Mouse (Mus musculus) megakaryocyte, adult 5-6 weeks (primary cell): Measurements from ENCODE around the gene C3. TPM values are rescaled to one million over a fixed set of nuclear protein-coding genes. Genes with fewer than 3 reads are reported as not detected.

Experiments
- ATAC-seq: 2 replicates; pipeline ENCODE4 v1.8.0; 2016; ENCODE audit warnings: mild to moderate bottlenecking, inconsistent platforms; ENCODE audit not compliant: poor library complexity, severe bottlenecking
- total RNA-seq, 2 experiments: library from RNA; stranded (forward) in 1 of 2; stranded (reverse) in 1 of 2; fragments of 153-499, 151-499 nt in 1 of 2; fragments of 221-1000, 200-1000 nt in 1 of 2; gene quantifications; 2 replicates each; pipeline versions ENCODE4 v1.2.3 to v1.2.4; 2015 to 2017

Gene C3
- total RNA-seq, 2 experiments from 2014 or later, result 699 to 1,145 TPM

DNA sequence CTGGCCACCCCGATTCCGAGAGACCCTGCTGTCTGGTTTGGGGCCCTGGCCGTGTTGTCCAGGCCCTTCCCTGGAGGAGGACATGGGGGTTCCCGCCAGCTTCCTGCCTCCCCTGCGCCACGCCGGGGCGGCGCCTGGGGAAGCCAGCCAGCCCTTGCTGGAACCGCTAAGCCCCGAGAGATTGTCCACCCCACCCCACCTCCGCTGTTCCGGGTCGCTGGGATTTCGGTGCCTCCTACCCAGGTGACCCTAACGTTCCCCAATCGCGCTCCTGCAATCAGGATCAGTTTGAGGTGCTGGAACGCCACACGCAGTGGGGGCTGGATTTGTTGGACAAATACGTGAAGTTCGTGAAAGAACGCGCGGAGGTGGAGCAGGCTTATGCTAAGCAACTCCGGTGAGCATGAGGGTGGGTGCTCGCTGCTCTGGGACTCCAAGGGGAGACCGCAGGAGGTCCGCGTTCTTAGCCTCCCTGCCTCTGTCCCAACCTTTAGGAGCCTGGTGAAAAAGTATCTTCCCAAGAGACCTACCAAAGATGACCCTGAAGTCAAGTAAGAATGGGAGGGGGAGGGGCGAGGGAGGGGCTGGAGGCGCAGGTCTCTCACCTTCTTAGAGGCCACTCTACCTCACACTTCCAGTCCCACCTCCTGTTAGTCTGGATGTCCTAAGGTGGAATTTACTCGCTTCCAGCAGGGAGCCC is 22.7 kb upstream of the C3 start:
- ATAC-seq, result no peak

GRCm38 (mm10) chr17:57249186-57250181 is 21.5 kb upstream of the C3 start, which contains the start of gene Trip10:
Gene Trip10 (plus strand): TSS chr17:57249455.
- ATAC-seq, result peak; percentile 54

DNA sequence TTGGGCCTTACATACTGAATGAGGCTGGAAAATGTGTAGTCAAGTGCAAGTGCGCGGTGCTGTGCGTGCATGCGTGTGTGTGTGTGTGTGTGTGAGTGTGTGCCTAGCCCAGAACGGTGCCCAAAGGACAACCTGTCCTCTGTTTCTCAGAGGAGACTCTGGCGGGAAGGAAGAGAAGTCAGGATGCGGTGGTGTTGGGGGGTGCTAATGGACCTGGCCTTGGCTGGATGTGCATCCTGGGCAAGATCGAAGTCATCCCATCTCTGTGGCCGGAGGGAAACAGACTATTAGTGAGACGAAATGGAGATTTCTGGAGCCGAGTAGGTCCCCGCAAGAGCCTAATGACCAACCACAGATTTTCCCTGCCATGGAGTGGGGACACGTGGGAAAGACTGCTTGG is 20.8 kb upstream of the C3 start:
- no peak for ATAC-seq

- peak; percentile 49 for ATAC-seq
These were observed 20.3 kb upstream of the C3 start, which contains the start of gene Gpr108 for GRCm38 (mm10) chr17:57248201-57248699. Gene Gpr108 (minus strand): TSS chr17:57248446.

GRCm38 (mm10) chr17:57247393-57248200 is 19.7 kb upstream of the C3 start:
- ATAC-seq, result peak; percentile 71

DNA sequence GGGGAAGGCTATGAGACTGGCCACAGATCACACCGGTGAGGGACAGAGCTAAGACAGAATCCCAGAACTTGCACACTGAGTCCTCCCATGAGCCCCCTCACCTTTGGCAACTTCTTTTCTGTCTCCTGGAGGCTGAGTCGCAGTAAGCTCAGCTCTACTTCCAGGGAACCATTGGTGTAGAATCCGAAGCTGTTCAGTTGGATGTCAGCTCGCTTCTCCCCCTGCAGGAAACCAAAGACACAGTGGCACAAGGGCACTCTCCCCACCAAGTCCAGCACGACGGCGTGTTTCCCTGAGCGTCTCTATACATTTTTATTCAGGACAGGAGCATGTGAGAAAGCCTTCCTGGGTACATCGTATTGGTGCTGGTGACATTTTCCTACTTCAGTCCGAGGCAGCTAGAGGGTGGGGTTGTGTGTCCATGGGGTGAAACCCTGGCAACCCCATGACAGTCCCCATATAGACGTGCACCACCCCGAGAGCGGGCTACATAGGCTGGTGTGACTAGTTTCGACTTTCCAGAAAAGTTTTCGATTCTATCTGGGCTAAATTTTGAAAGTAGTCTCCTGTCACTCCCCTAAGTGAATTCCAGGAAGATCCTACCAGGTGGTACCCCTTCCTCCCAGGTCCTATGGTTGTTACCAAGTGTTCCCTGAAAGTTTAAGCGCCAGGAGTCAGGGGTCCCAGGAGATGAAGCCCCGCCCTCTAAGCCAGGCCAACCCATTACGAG is 18.9 kb upstream of the C3 start:
- no peak for ATAC-seq

DNA sequence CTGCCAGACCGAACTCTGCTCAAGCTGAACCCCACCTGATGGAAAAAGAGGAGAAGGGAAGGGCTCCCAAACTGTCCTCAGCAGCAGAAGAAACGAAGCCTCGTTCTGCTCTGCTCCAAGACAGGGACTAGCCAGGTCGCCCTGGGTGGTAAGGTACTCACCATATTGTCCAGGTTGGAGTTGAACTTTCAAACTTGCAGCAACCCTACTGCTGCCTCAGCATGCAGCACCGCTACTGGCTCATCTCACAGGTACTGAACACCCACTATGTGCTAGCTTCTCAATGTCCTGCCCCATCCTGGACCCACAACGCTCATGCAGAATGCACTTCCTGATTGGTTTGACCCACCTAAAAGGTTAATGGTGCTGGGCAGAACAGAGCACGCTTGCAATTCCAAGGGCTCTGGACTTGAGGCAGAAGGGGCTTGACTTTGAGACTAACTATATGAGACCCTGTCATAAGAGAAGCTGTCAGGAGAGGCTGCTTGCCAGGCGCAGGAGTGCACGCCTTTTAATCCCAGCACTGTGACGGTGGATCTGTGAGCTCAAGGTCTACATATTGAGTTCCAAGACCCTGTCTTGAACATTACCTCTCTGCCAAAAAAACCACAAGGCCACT is 17.5 kb upstream of the C3 start:
- no peak for ATAC-seq

- ATAC-seq, result no peak
These were observed 15.9 kb upstream of the C3 start for GRCm38 (mm10) chr17:57243650-57244370.

DNA sequence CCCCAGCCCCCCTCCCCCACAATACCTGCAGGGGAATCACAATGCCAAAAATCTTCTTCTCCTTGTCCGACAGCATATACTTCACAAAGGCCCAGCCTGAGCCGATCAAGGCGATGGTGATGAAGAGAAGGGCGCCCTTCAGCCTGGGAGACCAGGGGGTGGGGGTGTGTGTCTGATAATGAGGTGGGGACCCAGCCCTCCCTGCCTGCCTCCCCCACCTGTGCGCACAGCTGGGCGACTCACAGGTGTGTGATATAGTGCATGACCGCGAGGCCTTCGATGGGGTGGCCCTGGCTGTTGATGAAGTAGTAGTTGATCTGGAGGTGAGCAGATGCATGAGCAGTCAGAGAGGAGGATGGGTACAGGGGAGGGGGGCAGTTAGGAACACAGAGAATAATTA is 9.2 kb upstream of the C3 start:
- ATAC-seq, result no peak

DNA sequence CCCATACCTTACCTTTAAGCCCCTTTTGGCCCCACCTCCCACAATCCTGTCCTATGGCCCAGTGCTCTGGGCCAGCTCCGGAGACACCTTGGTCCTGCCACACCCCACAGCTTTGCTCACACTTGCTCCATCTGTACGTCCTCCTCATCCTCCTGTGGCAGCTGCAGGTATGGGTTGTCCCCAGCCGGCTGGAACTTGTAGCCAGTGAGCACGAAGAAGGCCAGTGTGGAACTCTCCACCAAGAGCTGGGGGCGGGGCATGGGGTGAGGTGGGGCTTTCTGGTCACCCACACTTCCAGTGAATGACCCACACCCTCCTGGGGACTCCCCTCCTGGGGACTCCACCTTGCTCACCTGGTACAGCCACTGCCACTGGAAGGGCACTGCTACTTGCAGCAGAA is 7.9 kb upstream of the C3 start:
- no peak for ATAC-seq

DNA sequence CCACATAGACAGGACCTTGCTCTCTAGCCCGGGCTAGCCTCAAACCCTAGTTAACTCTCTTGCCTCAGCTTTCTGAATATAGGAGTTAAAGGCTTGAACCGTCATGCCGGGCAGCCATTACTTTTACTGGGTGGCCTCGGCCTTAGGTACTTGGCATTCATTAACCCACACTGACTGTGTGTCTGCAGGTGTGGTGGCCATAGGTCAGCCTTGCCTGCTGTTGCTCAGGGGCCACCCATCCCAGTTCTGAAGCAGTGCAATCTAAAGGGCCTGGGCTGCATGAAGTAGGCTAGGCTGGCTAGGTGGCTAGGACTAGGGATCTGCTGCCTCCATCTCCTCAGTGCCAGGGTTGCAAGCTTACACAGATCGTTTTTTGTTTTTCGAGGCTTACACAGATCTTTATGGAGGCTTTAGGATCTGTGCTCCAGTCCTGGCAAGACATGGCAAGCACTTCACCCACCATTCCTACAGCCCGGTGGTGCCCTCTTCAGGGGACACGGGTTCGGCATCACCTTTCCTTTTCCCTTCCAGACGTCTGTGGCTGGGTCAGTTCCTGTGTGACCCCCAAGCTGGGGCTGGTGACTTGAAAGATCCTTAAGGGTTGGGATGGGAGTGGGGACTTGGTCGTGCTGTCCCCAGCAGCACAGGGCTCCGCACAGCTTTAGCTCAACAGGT is 6.5 kb upstream of the C3 start:
- ATAC-seq, result no peak

GRCm38 (mm10) chr17:57233038-57233437 is 5.1 kb upstream of the C3 start:
- ATAC-seq, result no peak

GRCm38 (mm10) chr17:57232200-57232599 is 4.3 kb upstream of the C3 start:
- ATAC-seq, result no peak

DNA sequence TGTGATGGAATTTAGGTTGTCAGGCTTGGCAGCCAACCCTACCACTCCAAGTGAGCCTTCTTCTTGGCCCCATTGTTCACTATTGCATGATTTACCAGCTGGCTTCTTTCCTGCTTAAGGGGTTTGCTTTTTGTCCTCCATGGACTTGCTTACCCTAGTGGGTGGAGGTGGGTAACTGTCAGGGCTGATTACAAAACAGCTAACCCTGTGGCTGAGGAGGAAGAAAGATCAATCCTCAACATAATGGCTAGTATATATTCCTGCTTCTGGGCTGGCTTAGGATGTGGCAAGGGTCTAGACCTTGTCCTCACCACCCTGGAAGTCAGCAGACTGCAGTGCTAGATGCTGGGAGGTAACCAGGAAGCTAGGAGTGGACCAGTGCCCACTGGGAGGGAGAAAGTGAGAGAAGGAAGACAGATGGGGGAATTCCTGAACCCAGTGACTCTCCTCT is 3.4 kb upstream of the C3 start:
- ATAC-seq, result 0 out of 2 replicates have a peak, but pooled peaks have one; percentile 14

DNA sequence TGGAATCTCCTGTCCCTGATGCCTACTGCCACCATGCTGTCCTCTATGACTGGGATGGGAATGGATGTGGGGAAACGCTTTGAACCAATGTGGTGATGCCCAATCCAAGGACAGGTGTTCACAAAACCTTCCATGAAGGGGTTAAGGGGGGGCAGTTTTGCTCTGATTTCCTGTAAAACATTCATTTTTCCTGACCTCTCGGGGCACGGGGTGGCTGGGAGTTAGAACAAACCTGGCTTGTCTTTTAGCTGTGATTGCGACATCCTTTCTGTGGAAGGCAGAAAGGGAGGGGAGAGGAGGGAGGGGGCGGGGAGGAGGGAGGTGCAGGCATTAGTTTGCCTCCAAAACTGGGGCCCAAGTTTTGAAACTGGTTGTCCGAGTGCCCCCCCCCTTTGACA is 2.8 kb upstream of the C3 start:
- ATAC-seq, result peak; percentile 32

DNA sequence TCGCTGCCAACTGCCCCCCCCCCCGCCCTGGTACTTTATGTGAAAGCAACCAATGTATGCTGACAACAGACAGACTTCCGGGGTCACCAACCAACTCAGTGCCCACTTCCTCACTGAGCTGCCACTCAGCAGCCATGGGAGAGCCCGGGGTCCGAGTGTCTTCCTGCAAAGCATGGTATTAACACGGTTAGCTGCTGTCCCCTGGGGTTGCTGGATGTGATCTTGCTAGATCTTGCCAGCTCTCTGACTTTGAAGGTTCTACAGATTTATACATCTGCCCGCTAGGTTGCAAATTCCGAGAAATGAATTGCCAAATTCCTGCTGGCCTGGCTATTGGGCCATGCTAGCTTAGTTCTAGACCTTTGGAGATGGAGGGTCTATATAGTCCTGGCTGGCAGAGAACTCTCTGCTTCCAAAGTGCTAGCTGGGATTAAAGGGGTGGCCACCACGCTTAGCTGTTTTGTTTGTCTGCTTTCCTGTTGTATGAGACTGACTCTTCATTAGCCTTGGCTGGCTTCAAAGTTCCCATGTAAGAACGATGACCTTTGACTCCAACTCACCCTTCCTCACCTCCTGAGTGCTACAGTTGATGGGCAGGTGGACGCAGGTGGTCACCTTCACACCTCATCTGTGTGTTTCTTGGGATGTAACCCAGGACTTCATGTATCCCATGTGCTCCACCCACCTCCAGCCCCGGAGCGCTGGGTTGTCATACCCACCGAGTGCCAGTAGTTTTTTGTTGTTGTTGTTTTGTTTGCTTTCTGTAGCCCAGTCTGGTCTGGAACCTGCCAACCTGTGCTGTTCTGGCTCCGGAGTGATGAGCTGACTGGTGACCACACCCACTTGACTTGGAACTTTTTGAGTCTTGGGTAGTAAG is 2.2 kb upstream of the C3 start:
- ATAC-seq, result 0 out of 2 replicates have a peak, but pooled peaks have one; percentile 27

- ATAC-seq, result no peak
These were observed 937 bp upstream of the C3 start for GRCm38 (mm10) chr17:57228873-57229272.
